Mouse (Mus musculus): ENCODE results near the gene Nox3.

The Nox3 gene

GRCm38 (mm10) chr17:3696161-3696560 lies at the start of gene Nox3:
Nox3 (minus strand) TSS chr17:3696261.
- DNase-seq, result no peak

GRCm38 (mm10) chr17:3744402-3744801 lies 48.3 kb upstream of the Nox3 start:
- DNase-seq, result no peak

GRCm38 (mm10) chr17:3736936-3737335 lies 40.9 kb upstream of the Nox3 start:
- DNase-seq, result no peak

- DNase-seq, result no peak
Observed at GRCm38 (mm10) chr17:3734286-3734685, 38.2 kb upstream of the Nox3 start.

- no peak for DNase-seq
Observed at GRCm38 (mm10) chr17:3705350-3705930, 9.4 kb upstream of the Nox3 start.

GRCm38 (mm10) chr17:3702320-3702719 lies 6.3 kb upstream of the Nox3 start:
- no peak for DNase-seq

- no peak for DNase-seq
Observed at GRCm38 (mm10) chr17:3692817-3693216, 3.2 kb downstream of the Nox3 start.

- no peak for DNase-seq
Observed at GRCm38 (mm10) chr17:3690499-3691258, 5.4 kb downstream of the Nox3 start.

GRCm38 (mm10) chr17:3683662-3684061 lies 12.4 kb downstream of the Nox3 start:
- no peak for DNase-seq

- DNase-seq, result no peak
Observed at GRCm38 (mm10) chr17:3669226-3669625, 26.8 kb downstream of the Nox3 start.

GRCm38 (mm10) chr17:3667287-3667686 lies 28.8 kb downstream of the Nox3 start:
- DNase-seq, result no peak

GRCm38 (mm10) chr17:3665321-3665720 lies 30.7 kb downstream of the Nox3 start:
- no peak for DNase-seq

- DNase-seq, result no peak
Observed at GRCm38 (mm10) chr17:3659497-3659896, 36.6 kb downstream of the Nox3 start.

- no peak for DNase-seq
Observed at GRCm38 (mm10) chr17:3650377-3650776, 45.7 kb downstream of the Nox3 start.

- DNase-seq, result no peak
Observed at GRCm38 (mm10) chr17:3643582-3643981, 52.5 kb downstream of the Nox3 start.

- DNase-seq, result no peak
Observed at GRCm38 (mm10) chr17:3641456-3641855, 54.6 kb downstream of the Nox3 start.

- no peak for DNase-seq
Observed at GRCm38 (mm10) chr17:3638757-3639156, 57.3 kb downstream of the Nox3 start.

- DNase-seq, result no peak
Observed at GRCm38 (mm10) chr17:3632501-3632900, 63.6 kb downstream of the Nox3 start.

GRCm38 (mm10) chr17:3616329-3617216 lies 79.5 kb downstream of the Nox3 start:
- no peak for DNase-seq

GRCm38 (mm10) chr17:3615553-3615952 lies 80.5 kb downstream of the Nox3 start:
- no peak for DNase-seq

GRCm38 (mm10) chr17:3611781-3612075 lies 84.3 kb downstream of the Nox3 start:
- DNase-seq, result no peak

GRCm38 (mm10) chr17:3610928-3611780 lies 84.9 kb downstream of the Nox3 start:
- DNase-seq, result no peak

GRCm38 (mm10) chr17:3610307-3610754 lies 85.7 kb downstream of the Nox3 start:
- DNase-seq, result no peak
